Mouse (Mus musculus): Measurements from ENCODE around the gene Atxn1. TPM values are rescaled to one million over a fixed set of nuclear protein-coding genes. Genes with fewer than 3 reads are reported as not detected.

Atxn1 gene
- polyA plus RNA-seq, 1 experiment from 2014 or later: 6.3 TPM

GRCm38 (mm10) chr13:45743848-45744247, 221.0 kb downstream of the Atxn1 start:
- Histone ChIP-seq H3K27me3 (no peaks in the 10 kb centered on the region), H3K9me3 (no peaks in the 10 kb centered on the region), H3K36me3 (no peaks in the 10 kb centered on the region), H3K4me2 (replicated peaks) (no peak overlapping the region), H3K27ac (peak overlapping the region; percentile 64), H3K4me3 (replicated peaks) (no peak overlapping the region), H3K9ac (replicated peaks) (no peak overlapping the region), H3K4me1 (replicated peaks) (peaks cover 19% of the 10 kb centered on the region)
- 42% methylated on average over 7 of the region's 7 CpGs for WGBS
- ATAC-seq: peak; percentile 65

- H3K4me1 ChIP-seq (replicated peaks): peaks cover 16% of the 10 kb centered on the region
- no peak overlapping the region for H3K4me3 ChIP-seq (replicated peaks)
- ATAC-seq: no peak
- H3K4me2 ChIP-seq (replicated peaks): no peak overlapping the region
- no peak overlapping the region for H3K9ac ChIP-seq (replicated peaks)
- no peak overlapping the region for H3K27ac ChIP-seq
- H3K36me3 ChIP-seq: no peaks in the 10 kb centered on the region
- no peaks in the 10 kb centered on the region for H3K27me3 ChIP-seq
- 83% methylated on average over 12 of the region's 12 CpGs for WGBS
- H3K9me3 ChIP-seq: no peaks in the 10 kb centered on the region
These were observed 224.4 kb downstream of the Atxn1 start for GRCm38 (mm10) chr13:45740369-45740768.

- Histone ChIP-seq H3K4me3 (replicated peaks) (no peak overlapping the region), H3K36me3 (no peaks in the 10 kb centered on the region; the same call in 1 of the 2 replicates), H3K27ac (no peak overlapping the region), H3K9ac (replicated peaks) (no peak overlapping the region), H3K9me3 (no peaks in the 10 kb centered on the region), H3K4me1 (replicated peaks) (peaks cover 8% of the 10 kb centered on the region; the same call in 1 of the 2 replicates), H3K4me2 (replicated peaks) (no peak overlapping the region), H3K27me3 (no peaks in the 10 kb centered on the region)
- peak; percentile 58; the same call in 1 of the 2 replicates for ATAC-seq
- WGBS: 67% methylated on average over 4 of the region's 4 CpGs
These were observed 228.6 kb downstream of the Atxn1 start for GRCm38 (mm10) chr13:45736241-45736640.

GRCm38 (mm10) chr13:45735802-45736201, 229.0 kb downstream of the Atxn1 start:
- H3K9me3 ChIP-seq: no peaks in the 10 kb centered on the region

GRCm38 (mm10) chr13:45734531-45734930, 230.3 kb downstream of the Atxn1 start:
- Histone ChIP-seq H3K4me1 (replicated peaks) (peaks cover 8% of the 10 kb centered on the region; the same call in 1 of the 2 replicates), H3K9ac (replicated peaks) (no peak overlapping the region), H3K4me3 (replicated peaks) (no peak overlapping the region), H3K36me3 (no peaks in the 10 kb centered on the region; the same call in 1 of the 2 replicates), H3K27ac (no peak overlapping the region), H3K9me3 (no peaks in the 10 kb centered on the region), H3K27me3 (no peaks in the 10 kb centered on the region), H3K4me2 (replicated peaks) (no peak overlapping the region)
- no peak for ATAC-seq
- WGBS: 94% methylated on average over 3 of the region's 3 CpGs

More at GRCm38 (mm10) chr13:45735802-45736201, 229.0 kb downstream of the Atxn1 start:
- H3K36me3 ChIP-seq: no peaks in the 10 kb centered on the region; the same call in 1 of the 2 replicates
- no peaks in the 10 kb centered on the region for H3K27me3 ChIP-seq
- no peak for ATAC-seq
- H3K27ac ChIP-seq: no peak overlapping the region
- 95% methylated on average over 3 of the region's 3 CpGs for WGBS
- peaks cover 8% of the 10 kb centered on the region; the same call in 1 of the 2 replicates for H3K4me1 ChIP-seq (replicated peaks)
- H3K9ac ChIP-seq (replicated peaks): no peak overlapping the region
- H3K4me2 ChIP-seq (replicated peaks): no peak overlapping the region
- H3K4me3 ChIP-seq (replicated peaks): no peak overlapping the region

GRCm38 (mm10) chr13:45732590-45732989, 232.2 kb downstream of the Atxn1 start:
- no peak overlapping the region for H3K4me2 ChIP-seq (replicated peaks)
- WGBS: 80% methylated on average over 6 of the region's 6 CpGs
- no peak for ATAC-seq

GRCm38 (mm10) chr13:45726917-45727316, 237.9 kb downstream of the Atxn1 start:
- no peaks in the 10 kb centered on the region for H3K4me1 ChIP-seq (replicated peaks)
- H3K27me3 ChIP-seq: no peaks in the 10 kb centered on the region
- H3K36me3 ChIP-seq: no peaks in the 10 kb centered on the region
- no peak overlapping the region for H3K4me3 ChIP-seq (replicated peaks)
- H3K9me3 ChIP-seq: no peaks in the 10 kb centered on the region
- ATAC-seq: no peak
- no peak overlapping the region for H3K4me2 ChIP-seq (replicated peaks)
- H3K9ac ChIP-seq (replicated peaks): no peak overlapping the region
- H3K27ac ChIP-seq: no peak overlapping the region

More at GRCm38 (mm10) chr13:45732590-45732989, 232.2 kb downstream of the Atxn1 start:
- Histone ChIP-seq H3K27ac (no peak overlapping the region), H3K4me3 (replicated peaks) (no peak overlapping the region), H3K27me3 (no peaks in the 10 kb centered on the region), H3K4me1 (replicated peaks) (peaks cover 8% of the 10 kb centered on the region; the same call in 1 of the 2 replicates), H3K9ac (replicated peaks) (no peak overlapping the region), H3K9me3 (no peaks in the 10 kb centered on the region), H3K36me3 (no peaks in the 10 kb centered on the region; the same call in 1 of the 2 replicates)

- 93% methylated on average over 6 of the region's 6 CpGs for WGBS
- H3K36me3 ChIP-seq: no peaks in the 10 kb centered on the region
- H3K9me3 ChIP-seq: no peaks in the 10 kb centered on the region
- no peaks in the 10 kb centered on the region for H3K27me3 ChIP-seq
- H3K4me1 ChIP-seq (replicated peaks): no peaks in the 10 kb centered on the region
- no peak overlapping the region for H3K4me2 ChIP-seq (replicated peaks)
- no peak overlapping the region for H3K9ac ChIP-seq (replicated peaks)
- no peak for ATAC-seq
- H3K27ac ChIP-seq: no peak overlapping the region
- no peak overlapping the region for H3K4me3 ChIP-seq (replicated peaks)
These were observed 238.6 kb downstream of the Atxn1 start for GRCm38 (mm10) chr13:45726181-45726580.

- no peak overlapping the region for H3K9ac ChIP-seq (replicated peaks)
- H3K36me3 ChIP-seq: no peaks in the 10 kb centered on the region
- no peak for ATAC-seq
- no peak overlapping the region for H3K4me3 ChIP-seq (replicated peaks)
- no peaks in the 10 kb centered on the region for H3K4me1 ChIP-seq (replicated peaks)
- no peaks in the 10 kb centered on the region for H3K27me3 ChIP-seq
- no peak overlapping the region for H3K27ac ChIP-seq
- 84% methylated on average over 14 of the region's 14 CpGs for WGBS
- no peaks in the 10 kb centered on the region for H3K9me3 ChIP-seq
- H3K4me2 ChIP-seq (replicated peaks): no peak overlapping the region
These were observed 240.1 kb downstream of the Atxn1 start for GRCm38 (mm10) chr13:45724507-45725259.

- H3K4me2 ChIP-seq (replicated peaks): no peak overlapping the region
- H3K36me3 ChIP-seq: no peaks in the 10 kb centered on the region
- 89% methylated on average over 5 of the region's 5 CpGs for WGBS
- no peak overlapping the region for H3K9ac ChIP-seq (replicated peaks)
- H3K9me3 ChIP-seq: no peaks in the 10 kb centered on the region
- H3K27ac ChIP-seq: no peak overlapping the region
- no peaks in the 10 kb centered on the region for H3K27me3 ChIP-seq
- no peak overlapping the region for H3K4me3 ChIP-seq (replicated peaks)
- H3K4me1 ChIP-seq (replicated peaks): no peaks in the 10 kb centered on the region
- no peak for ATAC-seq
These were observed 241.9 kb downstream of the Atxn1 start for GRCm38 (mm10) chr13:45722885-45723284.

GRCm38 (mm10) chr13:45721621-45722020, 243.2 kb downstream of the Atxn1 start:
- Histone ChIP-seq H3K4me1 (replicated peaks) (no peaks in the 10 kb centered on the region), H3K9me3 (no peaks in the 10 kb centered on the region), H3K27ac (no peak overlapping the region), H3K4me2 (replicated peaks) (no peak overlapping the region), H3K9ac (replicated peaks) (no peak overlapping the region), H3K4me3 (replicated peaks) (no peak overlapping the region), H3K27me3 (no peaks in the 10 kb centered on the region), H3K36me3 (no peaks in the 10 kb centered on the region)
- no peak for ATAC-seq
- 86% methylated on average over 8 of the region's 8 CpGs for whole genome bisulfite sequencing

- Histone ChIP-seq H3K27me3 (no peaks in the 10 kb centered on the region), H3K36me3 (no peaks in the 10 kb centered on the region), H3K27ac (no peak overlapping the region), H3K4me1 (replicated peaks) (no peaks in the 10 kb centered on the region), H3K4me3 (replicated peaks) (no peak overlapping the region), H3K9me3 (no peaks in the 10 kb centered on the region), H3K4me2 (replicated peaks) (no peak overlapping the region), H3K9ac (replicated peaks) (no peak overlapping the region)
- no peak for ATAC-seq
- 49% methylated on average over 3 of the region's 3 CpGs for WGBS
These were observed 246.0 kb downstream of the Atxn1 start for GRCm38 (mm10) chr13:45718850-45719249.
